Mouse (Mus musculus) embryonic facial prominence, embryonic 10.5 days (tissue): ENCODE results near the gene Klhdc8b. TPM values are rescaled to one million over a fixed set of nuclear protein-coding genes. Genes with fewer than 3 reads are reported as not detected.

ENCODE experiments used
- polyA plus RNA-seq: library from polyadenylated mRNA; unstranded; fragments of >200 nt; fragmentation: Nextera tagmentation; extraction: Ambion mirVana; gene quantifications from 2 replicates; pipeline ENCODE4 v1.2.1, GENCODE M21; 2016

Klhdc8b gene
- polyA plus RNA-seq, 1 experiment from 2014 or later = 24.2 TPM

Other genes starting within 250 kb of the Klhdc8b start
- gene Dag1, start 197.6 kb downstream of the Klhdc8b start, polyA plus RNA-seq = 70.1 and 73.9 TPM in 2 replicates
- gene Nicn1, start 171.2 kb downstream of the Klhdc8b start, polyA plus RNA-seq = 38.3 and 39.3 TPM in 2 replicates
- 35.9 and 40.8 TPM in 2 replicates for gene Amt, start 164.7 kb downstream of the Klhdc8b start, polyA plus RNA-seq
- gene Rhoa, start 155.5 kb downstream of the Klhdc8b start, polyA plus RNA-seq = 240 and 243 TPM in 2 replicates
- 14.4 and 14.7 TPM in 2 replicates for gene Tcta, start 155.4 kb downstream of the Klhdc8b start, polyA plus RNA-seq
- gene Gpx1, start 122.7 kb downstream of the Klhdc8b start, polyA plus RNA-seq = 810 and 843 TPM in 2 replicates
- 127 and 133 TPM in 2 replicates for gene Usp4, start 113.7 kb downstream of the Klhdc8b start, polyA plus RNA-seq
- 0.67 and 1.0 TPM in 2 replicates for gene 1700102P08Rik, start 68.8 kb downstream of the Klhdc8b start, polyA plus RNA-seq
- gene Ccdc36, start 33.1 kb downstream of the Klhdc8b start, polyA plus RNA-seq = 0.93 and 1.1 TPM in 2 replicates
- not detected in 2 replicates for gene BC048562, start 25.1 kb downstream of the Klhdc8b start, polyA plus RNA-seq
- gene Ccdc71, start 1.1 kb downstream of the Klhdc8b start, polyA plus RNA-seq = 56.6 and 57.5 TPM in 2 replicates
- 33.2 and 33.5 TPM in 2 replicates for gene Lamb2, start 18.2 kb upstream of the Klhdc8b start, polyA plus RNA-seq
- 84.7 and 93.7 TPM in 2 replicates for gene Usp19, start 29.0 kb upstream of the Klhdc8b start, polyA plus RNA-seq
- 118 and 119 TPM in 2 replicates for gene Qars, start 46.1 kb upstream of the Klhdc8b start, polyA plus RNA-seq
- 167 and 168 TPM in 2 replicates for gene Qrich1, start 55.2 kb upstream of the Klhdc8b start, polyA plus RNA-seq
- gene Impdh2, start 98.7 kb upstream of the Klhdc8b start, polyA plus RNA-seq = 235 and 254 TPM in 2 replicates
- 42.4 and 44.1 TPM in 2 replicates for gene Ndufaf3, start 105.9 kb upstream of the Klhdc8b start, polyA plus RNA-seq
- 191 and 200 TPM in 2 replicates for gene Dalrd3, start 108.3 kb upstream of the Klhdc8b start, polyA plus RNA-seq
- 200 and 215 TPM in 2 replicates for gene Wdr6, start 117.2 kb upstream of the Klhdc8b start, polyA plus RNA-seq
- gene P4htm, start 136.1 kb upstream of the Klhdc8b start, polyA plus RNA-seq = 7.0 and 7.2 TPM in 2 replicates
- gene Arih2, start 187.8 kb upstream of the Klhdc8b start, polyA plus RNA-seq = 57.9 and 62.5 TPM in 2 replicates
- 30.4 and 35.1 TPM in 2 replicates for gene Slc25a20, start 200.5 kb upstream of the Klhdc8b start, polyA plus RNA-seq
- 24.7 and 26.2 TPM in 2 replicates for gene Prkar2a, start 227.7 kb upstream of the Klhdc8b start, polyA plus RNA-seq